Mouse (Mus musculus): ENCODE results near the gene Acod1. TPM values are rescaled to one million over a fixed set of nuclear protein-coding genes. Genes with fewer than 3 reads are reported as not detected.

Acod1 gene
- polyA plus RNA-seq, 1 experiment from 2014 or later, result 0.10 TPM

DNA sequence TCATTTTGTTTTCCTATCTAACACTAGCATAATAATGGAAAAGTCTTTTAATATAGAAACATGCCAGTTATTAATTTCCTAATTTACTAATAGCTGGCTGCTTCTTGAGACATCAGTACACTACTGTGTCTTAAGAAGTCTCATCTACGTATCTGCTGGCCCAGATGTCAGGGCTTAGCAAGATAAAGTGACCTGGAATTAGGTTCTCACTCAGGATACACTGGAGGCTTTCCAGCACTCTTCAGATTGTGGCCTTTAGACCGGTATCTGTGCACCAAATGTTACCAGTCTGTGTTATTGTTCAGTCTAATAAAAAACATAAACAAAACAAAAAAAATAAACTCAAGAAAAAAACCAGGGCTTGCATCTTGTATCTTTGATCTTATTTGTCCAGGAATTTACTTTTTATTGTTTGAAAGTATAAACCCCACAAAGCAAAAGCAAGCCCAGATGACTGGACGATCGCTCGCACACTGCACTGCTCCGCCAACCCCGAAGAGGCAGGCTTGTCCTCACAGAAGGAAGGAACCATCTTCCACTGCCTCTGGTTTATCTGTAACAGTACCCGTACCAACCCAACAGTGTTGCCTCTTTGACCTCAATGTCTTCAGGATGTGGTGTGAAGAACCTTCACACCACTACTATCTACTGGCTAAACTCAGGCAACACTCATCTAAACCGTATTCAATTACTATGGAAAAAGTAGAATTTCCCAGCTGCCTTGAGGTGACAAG lies 30.7 kb downstream of the Acod1 start:
- H3K4me2 ChIP-seq, result no peak overlapping the region
- ATAC-seq, result peak; percentile 69
- H3K9ac ChIP-seq, result no peak overlapping the region
- no peak overlapping the region for H3K4me3 ChIP-seq
- peaks cover 13% of the 10 kb centered on the region for H3K4me1 ChIP-seq
- H3K9me3 ChIP-seq (replicated peaks), result no peaks in the 10 kb centered on the region
- 82% methylated on average over 9 of the region's 9 CpGs for WGBS (ENCODE audit: insufficient replicate concordance)
- H3K27me3 ChIP-seq (replicated peaks), result no peaks in the 10 kb centered on the region
- H3K36me3 ChIP-seq, result peaks cover 82% of the 10 kb centered on the region
- H3K27ac ChIP-seq, result no peak overlapping the region

DNA sequence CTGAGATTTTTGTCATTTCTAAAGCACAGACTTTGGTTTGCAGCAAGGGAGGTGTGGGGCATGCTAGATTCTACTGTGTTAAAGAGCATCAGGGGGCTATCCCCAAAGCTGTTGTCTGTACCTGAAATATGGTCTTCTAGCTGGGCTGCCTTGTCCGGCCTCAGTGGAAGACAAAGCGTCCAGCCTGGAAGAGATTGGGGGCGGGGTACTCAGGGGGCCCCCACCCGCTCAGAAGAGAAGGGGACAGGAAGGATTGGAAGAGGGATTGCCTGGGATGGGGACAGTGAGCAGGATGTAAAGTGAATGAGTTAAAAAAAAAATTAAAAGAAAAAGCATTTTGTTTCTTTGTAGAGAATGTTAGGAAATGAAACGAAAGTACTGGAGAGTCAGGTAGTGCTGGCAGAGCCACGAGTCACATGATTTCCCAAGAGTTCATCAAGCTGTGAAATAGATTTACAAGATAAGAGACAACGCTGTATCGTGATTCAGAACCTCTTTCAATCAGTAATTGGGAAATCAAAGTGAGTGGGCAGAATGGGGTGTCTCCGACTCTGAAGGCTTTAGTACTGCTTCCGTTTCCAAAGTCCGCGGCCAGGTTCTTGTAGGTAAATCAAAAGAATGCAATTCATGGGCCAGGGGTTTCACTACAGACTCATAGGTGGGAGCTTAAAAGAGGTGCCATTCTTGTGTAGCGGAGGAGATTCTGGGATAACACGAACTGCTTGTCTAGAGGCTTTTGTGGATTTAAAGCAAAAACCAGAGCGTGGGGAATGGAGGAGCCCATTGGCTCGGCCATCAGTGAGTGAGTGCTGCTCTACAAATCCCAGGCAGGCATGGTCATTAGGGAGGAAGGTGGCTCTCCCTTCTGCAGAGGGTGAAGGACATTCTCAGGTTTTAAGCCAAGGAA lies 31.5 kb downstream of the Acod1 start:
- H3K9ac ChIP-seq, result no peak overlapping the region
- no peak overlapping the region for H3K27ac ChIP-seq
- no peaks in the 10 kb centered on the region for H3K9me3 ChIP-seq (replicated peaks)
- peaks cover 13% of the 10 kb centered on the region for H3K4me1 ChIP-seq
- no peaks in the 10 kb centered on the region for H3K27me3 ChIP-seq (replicated peaks)
- ATAC-seq, result no peak
- peaks cover 82% of the 10 kb centered on the region for H3K36me3 ChIP-seq
- no peak overlapping the region for H3K4me3 ChIP-seq
- H3K4me2 ChIP-seq, result no peak overlapping the region
- 80% methylated on average over 16 of the region's 16 CpGs for WGBS (ENCODE audit: insufficient replicate concordance)

DNA sequence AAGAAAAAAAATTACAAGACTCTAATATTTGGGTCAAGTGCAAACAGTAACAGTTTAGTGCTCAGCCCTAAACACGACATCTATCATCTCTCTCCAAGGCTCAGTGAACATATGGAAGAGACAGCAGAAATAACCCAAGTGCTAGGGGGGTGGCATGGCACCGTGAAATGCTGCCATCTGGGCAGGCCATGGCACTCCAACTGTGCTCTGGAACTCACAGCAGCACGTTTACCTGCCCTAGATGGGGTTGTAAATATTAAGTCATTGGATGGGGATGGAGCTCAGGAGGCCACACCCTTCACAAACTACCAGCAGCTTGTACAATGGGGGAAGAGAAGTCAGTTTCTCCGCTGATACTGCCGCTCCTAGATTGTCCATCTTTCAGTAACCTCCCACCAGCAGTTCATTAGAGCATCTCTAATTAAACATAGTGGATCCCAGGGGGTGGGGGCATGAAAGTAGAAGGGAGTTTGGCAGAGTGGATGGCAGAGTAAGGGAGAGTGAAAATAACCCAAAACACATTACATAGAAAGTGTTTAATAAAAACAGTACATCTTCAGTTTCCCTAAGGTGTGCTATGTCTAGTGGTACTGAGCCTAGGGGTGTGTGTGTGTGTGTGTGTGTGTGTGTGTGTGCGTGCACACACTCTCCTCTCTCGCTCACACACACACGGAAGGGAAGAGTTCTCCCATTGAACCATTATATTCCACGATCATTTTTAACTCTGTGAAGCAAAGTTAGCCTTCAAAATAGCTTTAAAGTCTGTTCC lies 32.6 kb downstream of the Acod1 start:
- Histone ChIP-seq H3K27ac (no peak overlapping the region), H3K4me1 (peaks cover 13% of the 10 kb centered on the region), H3K27me3 (replicated peaks) (no peaks in the 10 kb centered on the region), H3K9me3 (replicated peaks) (no peaks in the 10 kb centered on the region), H3K4me3 (no peak overlapping the region), H3K9ac (no peak overlapping the region), H3K36me3 (peaks cover 76% of the 10 kb centered on the region), H3K4me2 (no peak overlapping the region)
- WGBS (ENCODE audit: insufficient replicate concordance), result 79% methylated on average over 9 of the region's 9 CpGs
- ATAC-seq, result no peak

DNA sequence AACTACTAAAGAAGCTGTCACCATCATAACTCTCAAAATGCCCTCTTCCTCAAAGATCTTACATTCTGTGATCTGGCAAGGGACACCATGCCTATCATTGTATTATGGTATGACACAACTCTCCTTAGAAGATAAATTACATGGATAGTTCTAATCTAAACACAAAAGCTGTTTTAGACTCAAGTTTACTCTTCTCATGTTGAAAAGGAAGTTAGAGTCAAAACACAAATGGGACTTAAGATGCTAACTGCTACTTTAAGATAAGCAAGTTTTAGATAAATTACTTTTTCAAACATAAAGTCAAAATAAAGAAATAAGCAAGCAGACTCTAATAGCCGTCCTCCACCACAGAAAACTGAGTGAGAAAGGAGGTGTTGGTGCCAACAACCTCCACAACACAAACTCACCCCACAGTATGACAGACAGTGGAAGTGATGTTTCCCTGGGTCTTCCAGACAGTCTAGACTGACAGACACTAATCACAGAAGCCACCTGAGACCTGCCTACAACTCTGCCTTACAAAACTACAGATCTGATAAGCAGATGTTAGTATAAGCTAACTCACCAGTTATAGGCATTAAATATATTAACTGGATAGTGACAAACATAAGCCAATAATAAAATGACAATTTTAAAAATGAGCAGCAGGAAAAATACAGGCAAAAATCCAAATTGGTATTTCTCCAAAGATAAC lies 39.2 kb downstream of the Acod1 start:
- Histone ChIP-seq H3K9me3 (replicated peaks) (no peaks in the 10 kb centered on the region), H3K9ac (peak overlapping the region; percentile 53; the same call in 1 of the 2 replicates), H3K36me3 (peaks cover 74% of the 10 kb centered on the region), H3K27ac (peak overlapping the region; percentile 95), H3K4me3 (no peak overlapping the region), H3K27me3 (replicated peaks) (no peaks in the 10 kb centered on the region), H3K4me1 (peaks cover 43% of the 10 kb centered on the region), H3K4me2 (peak overlapping the region; percentile 48)
- ATAC-seq, result peak; percentile 53
- 67% methylated on average over 1 of the region's 1 CpGs for WGBS (ENCODE audit: insufficient replicate concordance)

DNA sequence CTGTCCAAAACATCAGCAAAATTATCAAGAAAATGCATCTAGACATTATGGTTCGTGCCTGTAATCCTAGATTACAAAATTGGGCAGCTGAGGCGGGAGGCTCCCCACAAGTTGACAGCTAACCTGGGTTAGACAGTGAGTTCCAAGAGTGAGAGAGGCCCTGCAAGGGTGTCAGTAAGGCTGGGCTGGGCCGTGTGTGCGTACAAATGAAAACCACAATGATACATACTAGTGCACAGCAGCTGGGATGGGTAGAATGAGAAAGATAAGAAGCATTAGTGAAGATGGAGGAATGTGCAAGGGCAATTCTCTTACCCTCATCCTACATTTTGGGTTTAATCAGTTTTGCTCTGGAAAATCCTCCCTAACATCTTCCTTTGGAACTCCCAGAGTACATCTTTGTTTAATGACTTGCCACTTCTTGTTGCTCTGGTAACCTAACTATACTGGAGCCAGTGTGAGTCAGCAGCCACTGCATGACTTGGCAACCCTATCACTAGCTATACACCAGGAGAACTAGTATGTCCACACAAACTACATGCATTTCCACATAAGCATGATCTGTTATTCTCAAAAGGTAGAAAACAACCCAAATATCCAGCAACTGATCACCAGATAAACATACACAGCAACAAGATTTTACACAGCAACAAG lies 40.0 kb downstream of the Acod1 start:
- Histone ChIP-seq H3K4me2 (peak overlapping the region; percentile 48), H3K9me3 (replicated peaks) (no peaks in the 10 kb centered on the region), H3K4me1 (peaks cover 46% of the 10 kb centered on the region), H3K36me3 (peaks cover 78% of the 10 kb centered on the region), H3K27ac (peak overlapping the region; percentile 95), H3K4me3 (peak overlapping the region; percentile 10; the same call in 1 of the 2 replicates), H3K9ac (no peak overlapping the region), H3K27me3 (replicated peaks) (no peaks in the 10 kb centered on the region)
- WGBS (ENCODE audit: insufficient replicate concordance), result 29% methylated on average over 4 of the region's 4 CpGs
- ATAC-seq, result peak; percentile 97

DNA sequence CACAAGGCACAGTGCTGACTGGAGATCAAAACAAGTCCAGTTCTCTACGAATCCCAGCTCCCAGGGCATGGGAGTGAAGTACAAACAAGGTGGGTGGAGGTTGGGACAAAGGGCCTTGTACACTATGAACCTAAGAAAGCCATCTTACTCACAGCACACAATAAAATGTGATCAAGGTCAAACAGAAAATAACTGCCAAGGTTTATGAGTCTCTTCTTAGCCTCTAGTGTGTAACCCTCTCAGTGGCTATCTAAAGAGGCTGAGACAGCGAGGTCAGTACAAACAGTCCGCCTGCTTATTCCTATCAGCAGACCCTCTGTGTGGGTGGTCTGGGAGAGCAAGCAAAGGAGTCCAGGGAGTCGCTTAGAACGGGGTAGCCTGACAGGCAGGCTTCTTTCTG lies 41.1 kb downstream of the Acod1 start:
- no peak for ATAC-seq
- no peak overlapping the region for H3K4me3 ChIP-seq
- H3K4me2 ChIP-seq, result no peak overlapping the region; the same call in 1 of the 2 replicates
- H3K36me3 ChIP-seq, result peaks cover 80% of the 10 kb centered on the region
- H3K4me1 ChIP-seq, result peaks cover 50% of the 10 kb centered on the region
- H3K9me3 ChIP-seq (replicated peaks), result no peaks in the 10 kb centered on the region
- 81% methylated on average over 5 of the region's 5 CpGs for WGBS (ENCODE audit: insufficient replicate concordance)
- H3K27me3 ChIP-seq (replicated peaks), result no peaks in the 10 kb centered on the region
- H3K27ac ChIP-seq, result peak overlapping the region; percentile 95
- 0 out of 2 replicates have a peak overlapping the region, but pooled peaks have one; percentile 31 for H3K9ac ChIP-seq

DNA sequence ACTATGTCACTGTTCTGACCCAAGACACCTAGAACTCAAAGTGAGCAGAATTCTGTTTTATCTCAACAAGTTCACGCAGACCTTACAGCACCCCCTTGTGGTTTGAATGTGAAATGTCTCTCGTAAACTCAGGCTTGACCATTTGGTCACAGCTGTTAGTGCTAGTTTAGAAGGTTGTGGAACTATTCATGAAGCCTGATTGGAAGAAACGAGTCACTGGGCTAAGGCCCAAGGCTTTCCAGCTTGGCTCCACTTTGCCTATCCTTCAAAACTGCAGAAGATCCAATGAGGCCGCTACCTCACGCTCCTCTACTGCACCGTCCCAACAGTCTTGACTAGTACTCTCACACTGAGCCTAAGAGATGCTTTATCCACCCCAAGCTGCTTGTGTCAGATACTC lies 41.8 kb downstream of the Acod1 start:
- Histone ChIP-seq H3K27me3 (replicated peaks) (no peaks in the 10 kb centered on the region), H3K4me3 (no peak overlapping the region), H3K36me3 (peaks cover 79% of the 10 kb centered on the region), H3K27ac (peak overlapping the region; percentile 40; the same call in 1 of the 2 replicates), H3K4me2 (no peak overlapping the region), H3K4me1 (peaks cover 55% of the 10 kb centered on the region), H3K9me3 (replicated peaks) (no peaks in the 10 kb centered on the region), H3K9ac (no peak overlapping the region)
- no peak for ATAC-seq
- 62% methylated on average over 6 of the region's 6 CpGs for WGBS (ENCODE audit: insufficient replicate concordance)

DNA sequence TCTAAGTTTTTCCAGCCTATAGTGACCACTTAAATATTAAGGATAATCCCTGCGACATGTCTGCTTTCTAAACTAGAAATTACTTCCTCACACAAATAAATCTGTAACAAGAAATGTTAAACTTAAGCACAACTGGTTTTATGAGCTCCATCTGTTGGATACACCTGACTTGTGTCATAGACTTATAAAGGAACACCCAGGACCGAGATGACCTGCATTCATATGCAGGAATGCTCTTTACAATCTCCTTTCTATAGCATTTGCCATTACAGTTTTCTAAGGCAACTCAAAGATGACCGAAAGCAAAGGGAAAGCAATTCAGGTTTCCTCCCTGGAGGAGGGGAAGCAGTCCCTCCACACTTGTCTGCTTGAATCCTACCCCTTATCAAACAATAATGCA lies 46.5 kb downstream of the Acod1 start:
- Histone ChIP-seq H3K9ac (no peak overlapping the region), H3K4me3 (no peak overlapping the region), H3K36me3 (peaks cover 73% of the 10 kb centered on the region), H3K27me3 (replicated peaks) (no peaks in the 10 kb centered on the region), H3K4me2 (no peak overlapping the region), H3K9me3 (replicated peaks) (no peaks in the 10 kb centered on the region), H3K4me1 (peaks cover 54% of the 10 kb centered on the region), H3K27ac (no peak overlapping the region)
- ATAC-seq, result no peak
- 87% methylated on average over 3 of the region's 3 CpGs for WGBS (ENCODE audit: insufficient replicate concordance)

DNA sequence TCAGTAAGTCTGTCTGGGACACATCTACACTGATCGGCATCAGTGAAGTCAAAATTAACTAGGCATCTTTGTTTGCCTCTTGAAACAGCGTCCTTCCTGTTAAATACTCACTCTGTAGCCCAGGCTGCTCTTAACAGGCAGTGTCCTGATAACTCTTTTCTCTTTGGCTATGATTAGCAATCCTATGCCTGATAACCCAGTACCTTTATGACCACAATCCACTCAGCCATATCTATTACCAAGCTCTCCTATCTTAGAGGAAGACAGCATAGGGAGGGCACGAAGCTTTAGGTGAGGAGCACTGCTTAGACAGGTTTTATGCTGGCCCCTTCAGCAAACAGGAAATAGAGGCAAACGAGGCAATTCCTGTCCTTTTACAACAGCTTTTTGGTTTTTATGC lies 46.9 kb downstream of the Acod1 start:
- Histone ChIP-seq H3K9ac (no peak overlapping the region), H3K4me3 (no peak overlapping the region), H3K27ac (no peak overlapping the region), H3K4me2 (no peak overlapping the region), H3K4me1 (peaks cover 52% of the 10 kb centered on the region), H3K36me3 (peaks cover 68% of the 10 kb centered on the region), H3K27me3 (replicated peaks) (no peaks in the 10 kb centered on the region), H3K9me3 (replicated peaks) (no peaks in the 10 kb centered on the region)
- 39% methylated on average over 4 of the region's 4 CpGs for WGBS (ENCODE audit: insufficient replicate concordance)
- no peak for ATAC-seq

DNA sequence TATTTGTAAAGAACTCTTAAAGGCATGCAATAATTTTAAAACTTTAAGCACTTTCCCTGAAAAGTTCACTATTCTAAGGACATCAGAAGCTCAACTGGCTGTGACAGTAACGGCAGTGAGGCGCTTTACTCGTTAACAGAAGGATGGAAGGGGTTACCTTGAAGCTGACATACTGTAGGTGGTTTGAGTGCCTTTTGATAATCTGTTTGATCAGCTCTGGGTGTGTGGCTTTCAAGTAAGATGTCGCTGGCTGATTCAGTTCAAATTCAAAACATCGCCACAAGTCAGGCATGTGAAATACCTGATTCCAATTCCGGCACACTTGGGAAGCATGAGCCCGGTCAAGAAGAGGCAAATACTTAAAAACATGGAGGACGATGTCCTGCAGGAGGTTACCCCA lies 48.3 kb downstream of the Acod1 start:
- H3K9me3 ChIP-seq (replicated peaks), result no peaks in the 10 kb centered on the region
- no peak overlapping the region for H3K4me2 ChIP-seq
- no peak overlapping the region for H3K4me3 ChIP-seq
- 85% methylated on average over 8 of the region's 8 CpGs for WGBS (ENCODE audit: insufficient replicate concordance)
- H3K36me3 ChIP-seq, result peaks cover 59% of the 10 kb centered on the region
- H3K27me3 ChIP-seq (replicated peaks), result no peaks in the 10 kb centered on the region
- no peak overlapping the region for H3K9ac ChIP-seq
- no peak for ATAC-seq
- no peak overlapping the region for H3K27ac ChIP-seq
- peaks cover 48% of the 10 kb centered on the region for H3K4me1 ChIP-seq

DNA sequence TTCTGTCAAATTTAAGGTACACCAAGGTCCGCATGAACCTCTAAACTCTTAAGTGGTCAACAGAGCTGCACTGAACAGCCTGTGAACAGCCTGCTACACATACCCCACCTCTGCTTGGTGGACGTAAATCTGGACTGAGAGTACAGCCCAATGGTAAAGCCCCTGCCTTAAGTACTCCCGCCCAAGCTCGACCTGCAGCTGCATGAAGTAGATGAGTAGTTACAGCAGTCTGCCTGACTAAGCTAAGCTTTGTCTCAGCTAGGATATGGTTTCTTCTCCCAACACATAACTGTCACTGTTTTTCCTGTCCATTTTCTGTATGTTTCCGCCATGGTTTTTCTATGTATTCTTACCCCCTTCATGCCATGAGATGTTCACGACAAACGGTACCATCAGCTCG lies 49.0 kb downstream of the Acod1 start:
- no peak for ATAC-seq
- WGBS (ENCODE audit: insufficient replicate concordance), result 91% methylated on average over 8 of the region's 8 CpGs
- Histone ChIP-seq H3K9ac (no peak overlapping the region), H3K4me1 (peaks cover 52% of the 10 kb centered on the region), H3K4me3 (no peak overlapping the region), H3K36me3 (peaks cover 55% of the 10 kb centered on the region), H3K27ac (no peak overlapping the region), H3K4me2 (no peak overlapping the region), H3K9me3 (replicated peaks) (no peaks in the 10 kb centered on the region), H3K27me3 (replicated peaks) (no peaks in the 10 kb centered on the region)
